Mouse (Mus musculus): Measurements from ENCODE around the gene Icos.

DNA sequence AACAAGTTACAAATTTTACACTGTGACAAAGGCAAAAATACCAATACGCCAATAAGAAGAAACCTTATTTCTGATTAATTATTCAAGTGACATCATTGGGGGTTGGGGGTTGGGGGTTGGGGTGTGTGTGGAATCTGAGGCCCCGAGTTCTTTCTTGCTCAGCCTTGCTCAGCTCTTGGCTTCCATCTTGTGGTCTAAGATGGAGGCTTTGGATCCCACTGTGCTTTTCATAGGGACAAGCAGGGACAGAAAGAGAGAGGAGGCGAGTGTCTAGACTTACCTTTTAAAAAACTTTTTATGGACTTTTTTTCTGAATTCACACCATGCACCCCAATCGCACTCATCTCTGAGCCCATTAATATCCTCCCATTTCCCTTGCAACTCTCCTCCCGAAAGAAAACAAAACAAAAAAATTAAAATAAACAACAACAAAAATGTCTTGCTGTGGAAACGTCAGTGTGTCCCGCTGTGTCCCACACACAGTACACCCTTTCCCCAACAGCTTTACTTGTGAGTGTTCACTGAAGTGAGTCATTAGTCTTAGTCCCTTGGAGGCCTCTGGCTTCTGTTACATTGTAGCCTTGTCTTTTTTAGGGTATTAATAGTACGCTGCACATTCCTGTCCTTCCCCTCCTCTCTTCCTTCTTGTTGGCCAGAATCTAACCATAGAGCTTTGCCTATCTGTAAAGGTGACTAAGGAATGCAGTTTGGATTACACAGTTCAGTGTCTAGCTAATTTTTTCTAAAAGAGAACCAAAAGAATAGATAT is 31.9 kb upstream of the Icos start:
- TF ChIP-seq FLI1 (IDR thresholded peaks at IDR 0.05; ENCODE audit: low read length) (no peak), GATA1 (IDR thresholded peaks at IDR 0.05; ENCODE audit: borderline replicate concordance, low read length) (no peak)
